ENCODE assay signal across 13 mouse cellular contexts in genomic region chr19:29596276-29596675, GRCm38 (mm10).
"Had no signal": no experiment of that assay in that cellular context is flagged by ENCODE, and none has a peak within 500 bp of the region (broad histone marks: within the 10 kb centered on the region; RNA-seq: fewer than 3 reads in every experiment).

No protein-coding gene starts in this region.

- DNase-seq: gastrocnemius, postnatal 10 days; gastrocnemius, postnatal 25 days; heart, adult 2 months; heart, postnatal 10 days; heart, postnatal 4 days; kidney, adult 18-20 months; kidney, postnatal 10 days; kidney, postnatal 25 days; kidney, postnatal 4 days had no signal

- ATAC-seq: hindbrain, embryonic 16.5 days; inflammation-experienced regulatory T-cells, adult 6 months; intestine, embryonic 15.5 days; intestine, postnatal 0 days had no signal
